Mouse (Mus musculus) ES-E14 (cell line): ENCODE measurements around the gene Adh5. TPM values are rescaled to one million over a fixed set of nuclear protein-coding genes. Genes with fewer than 3 reads are reported as not detected.
A peak's percentile ranks its signal among the peaks of the same experiment; 100 is the strongest.

Experiments
- DNase-seq: peaks from one replicate; pipeline ENCODE4 v3.0.0-alpha.2; 2013; ENCODE audit warnings: low read depth, low spot score
- H3K27ac ChIP-seq: 2 replicates; pipeline ENCODE4 v1.5.1; 2012; ENCODE audit warnings: low read depth, mild to moderate bottlenecking, low read length, moderate library complexity, mixed read lengths; ENCODE audit not compliant: poor library complexity, insufficient read depth, severe bottlenecking
- H3K36me3 ChIP-seq: 2 replicates; pipeline ENCODE4 v1.6.1; 2012; ENCODE audit warnings: mild to moderate bottlenecking, low read length, moderate library complexity, mixed read lengths; ENCODE audit not compliant: control insufficient read depth, poor library complexity, insufficient read depth, severe bottlenecking
- H3K4me1 ChIP-seq, 2 experiments: fragments of 150-350 bp in 1 of 2; sonication (generic) in 1 of 2; 2 replicates each; pipeline ENCODE4 v1.6.1; 2012; ENCODE audit warnings: low read length in 2 of 2, mild to moderate bottlenecking in 1 of 2, mixed read lengths in 1 of 2; ENCODE audit not compliant: control insufficient read depth in 2 of 2, insufficient read depth in 2 of 2, poor library complexity in 1 of 2
- H3K4me3 ChIP-seq, 2 experiments: fragments of 150-350 bp in 1 of 2; sonication (generic) in 1 of 2; 2 replicates each; pipeline ENCODE4 v1.5.1; 2012; ENCODE audit warnings: low read length in 2 of 2, low read depth in 1 of 2, mild to moderate bottlenecking in 1 of 2, mixed read lengths in 1 of 2; ENCODE audit not compliant: insufficient read depth in 1 of 2, poor library complexity in 1 of 2, severe bottlenecking in 1 of 2
- H3K9ac ChIP-seq: 2 replicates; pipeline ENCODE4 v1.6.1; 2012; ENCODE audit warnings: low read depth, mild to moderate bottlenecking, low read length, mixed read lengths; ENCODE audit not compliant: poor library complexity, insufficient read depth, severe bottlenecking
- H3K9me3 ChIP-seq: fragments of 150-350 bp; sonication (generic); 2 replicates; pipeline ENCODE4 v1.6.1; 2012; ENCODE audit warnings: low read depth, mild to moderate bottlenecking, low read length; ENCODE audit not compliant: control insufficient read depth, insufficient read depth
- CHD2 ChIP-seq: IDR thresholded peaks from 2 replicates; pipeline ENCODE4 v1.6.1; 2014; ENCODE audit warnings: mild to moderate bottlenecking, low read depth, low read length, inconsistent platforms
- HCFC1 ChIP-seq: IDR thresholded peaks from 2 replicates; pipeline ENCODE4 v1.6.1; 2012; ENCODE audit warnings: low read length, inconsistent platforms, borderline replicate concordance; ENCODE audit not compliant: insufficient read depth
- MAFK ChIP-seq: IDR thresholded peaks from 2 replicates; pipeline ENCODE4 v1.6.1; 2014; ENCODE audit warnings: mild to moderate bottlenecking, low read depth, low read length, inconsistent platforms; ENCODE audit not compliant: insufficient read depth
- ZC3H11A ChIP-seq: IDR thresholded peaks from 2 replicates; pipeline ENCODE4 v1.6.1; 2012; ENCODE audit warnings: low read depth, mild to moderate bottlenecking, inconsistent platforms, low read length, borderline replicate concordance
- ZNF384 ChIP-seq: IDR thresholded peaks from 2 replicates; pipeline ENCODE4 v1.6.1; 2012; ENCODE audit warnings: low read depth, low read length, inconsistent platforms
- in situ Hi-C, 2 experiments: fragments of 600-800 bp; cut with MboI; formaldehyde crosslinking; loops; one replicate each; pipeline ENCODE4 v1.15.1; 2025; ENCODE audit warnings: low sequenced_read_pairs in 2 of 2, inconsistent platforms in 1 of 2; ENCODE audit not compliant: unreplicated experiment in 2 of 2
- total RNA-seq: library from RNA; depleted of rRNA; stranded (reverse); fragments of 300-350 nt; gene quantifications from 2 replicates; pipeline ENCODE4 v1.2.3, GENCODE M21; 2012; rRNA removed

Gene Adh5
- total RNA-seq = 222 and 245 TPM in 2 replicates

DNA sequence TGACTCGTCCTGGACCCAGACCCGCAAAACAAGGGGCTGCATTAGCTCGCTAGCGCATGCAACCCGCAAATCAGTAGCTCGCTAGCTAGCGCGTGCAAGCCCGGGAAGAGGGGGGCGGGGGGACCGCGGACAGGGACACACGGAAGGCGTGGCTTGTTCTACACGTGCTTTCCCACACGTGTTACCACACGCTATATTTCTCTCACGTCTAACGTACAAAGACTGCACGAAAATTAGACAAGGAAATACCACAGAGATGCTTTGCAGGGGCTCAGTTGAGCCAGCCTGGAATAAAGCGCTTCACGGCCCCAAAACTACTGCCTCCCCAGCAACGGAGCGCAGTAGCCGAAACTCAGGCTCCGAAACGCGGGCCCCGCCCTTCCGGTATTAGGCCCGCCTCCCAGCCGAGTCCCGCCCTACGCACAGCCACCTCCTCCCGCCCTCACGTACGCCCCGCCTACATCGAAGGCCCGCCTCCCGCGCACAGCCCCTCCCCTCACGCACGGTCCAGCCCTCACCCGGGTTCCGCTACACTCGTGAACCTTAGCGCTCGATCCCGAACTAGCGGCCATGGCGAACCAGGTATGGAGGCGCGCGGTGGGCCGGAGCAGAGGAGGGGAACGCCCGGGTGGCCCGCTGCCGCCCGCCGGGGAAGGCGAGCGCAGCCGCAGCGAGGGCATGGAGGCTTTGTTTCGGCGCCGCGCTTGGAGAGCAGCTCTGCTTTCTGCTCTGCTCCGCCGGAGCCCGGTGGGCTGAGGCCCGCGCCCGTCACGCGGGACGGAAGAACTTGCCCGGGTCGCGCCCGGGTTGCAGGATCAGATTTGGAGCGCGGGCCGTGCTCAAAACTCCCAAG lies at the start of gene Adh5:
Gene Adh5, plus strand, starts transcription at position 482 of the 853 bp plus-strand sequence.
- peak; percentile 86 for DNase-seq
- Histone ChIP-seq H3K9me3 (no peaks in the 10 kb centered on the region), H3K36me3 (peaks cover 17% of the 10 kb centered on the region), H3K27ac (peak within 1 kb of the TSS; percentile 50; the same call in 1 of the 2 replicates), H3K4me1 (peaks cover 0 to 9% of the 10 kb centered on the region in 2 experiments; a peak in 2 of 4 replicates), H3K4me3 (peak within 1 kb of the TSS; percentile 80 to 89), H3K9ac (peak within 1 kb of the TSS; percentile 88)
- in situ Hi-C loops = no loop called here
- TF ChIP-seq HCFC1 (peak; percentile 70; the same call in 1 of the 2 replicates), MAFK (no peak)

DNA sequence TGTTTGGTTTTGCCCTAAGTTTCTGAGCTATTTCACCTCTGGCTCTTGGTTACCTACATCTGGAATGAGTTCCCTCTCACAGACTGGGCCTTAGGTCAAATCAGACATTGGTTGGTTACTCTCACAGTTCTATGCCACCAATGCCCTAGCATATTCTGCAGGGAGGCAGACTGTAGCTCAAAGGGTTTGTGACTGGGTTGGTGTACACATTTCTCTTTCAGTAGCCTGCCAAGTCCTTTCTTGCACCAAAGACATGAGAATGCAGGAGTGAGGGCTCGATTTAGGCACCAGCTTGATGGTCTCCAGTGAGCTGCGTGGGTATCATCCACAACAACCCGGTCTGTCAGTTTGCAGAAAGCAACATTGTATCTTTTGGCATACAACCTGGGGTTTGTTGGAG lies 38.0 kb upstream of the Adh5 start:
- TF ChIP-seq ZC3H11A = no peak
- TF ChIP-seq ZNF384 = no peak
- TF ChIP-seq HCFC1 = no peak
- no peak for TF ChIP-seq MAFK
- TF ChIP-seq CHD2 = no peak
- no peak overlapping the region for H3K4me3 ChIP-seq
- no peak overlapping the region for H3K27ac ChIP-seq
- H3K9me3 ChIP-seq = no peaks in the 10 kb centered on the region
- in situ Hi-C loops = no loop called here
- H3K36me3 ChIP-seq = no peaks in the 10 kb centered on the region
- no peak overlapping the region for H3K9ac ChIP-seq
- H3K4me1 ChIP-seq = no peaks in the 10 kb centered on the region
- no peak for DNase-seq

DNA sequence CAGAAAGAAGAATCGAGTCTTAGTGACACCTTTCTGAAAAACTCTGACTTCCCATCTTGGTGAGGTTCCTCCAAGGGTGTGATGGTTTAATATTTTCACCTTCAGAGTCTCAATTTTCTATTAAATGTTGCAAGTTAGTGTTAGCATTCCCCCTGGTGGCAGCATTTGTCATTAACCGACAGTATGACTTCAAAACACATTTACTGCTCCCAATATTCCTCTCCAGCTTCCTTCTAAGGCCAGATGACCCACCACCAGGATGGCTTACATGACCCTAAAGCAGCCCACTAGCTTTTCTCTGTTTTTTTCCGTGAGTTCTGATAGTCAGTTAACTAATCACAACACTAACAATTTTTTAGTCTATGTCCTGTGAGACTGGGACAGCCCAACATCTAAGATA lies 37.6 kb upstream of the Adh5 start:
- no peak for DNase-seq
- H3K9me3 ChIP-seq = no peaks in the 10 kb centered on the region
- no peaks in the 10 kb centered on the region for H3K4me1 ChIP-seq
- H3K9ac ChIP-seq = no peak overlapping the region
- H3K4me3 ChIP-seq = no peak overlapping the region
- in situ Hi-C loops = no loop called here
- TF ChIP-seq MAFK = no peak
- no peak for TF ChIP-seq HCFC1
- TF ChIP-seq ZNF384 = no peak
- TF ChIP-seq CHD2 = no peak
- TF ChIP-seq ZC3H11A = no peak
- H3K36me3 ChIP-seq = no peaks in the 10 kb centered on the region
- no peak overlapping the region for H3K27ac ChIP-seq

- DNase-seq = no peak
- H3K4me1 ChIP-seq = no peaks in the 10 kb centered on the region
- no peaks in the 10 kb centered on the region for H3K36me3 ChIP-seq
- in situ Hi-C loops = no loop called here
- H3K27ac ChIP-seq = no peak overlapping the region
- TF ChIP-seq ZNF384 (no peak), HCFC1 (no peak), MAFK (no peak), ZC3H11A (no peak), CHD2 (no peak)
- H3K4me3 ChIP-seq = no peak overlapping the region
- no peaks in the 10 kb centered on the region for H3K9me3 ChIP-seq
- H3K9ac ChIP-seq = no peak overlapping the region
Measured at GRCm38 (mm10) chr3:138405840-138406239, 37.1 kb upstream of the Adh5 start.

- DNase-seq = no peak
- in situ Hi-C loops = no loop called here
- H3K4me1 ChIP-seq = no peaks in the 10 kb centered on the region
- H3K9me3 ChIP-seq = no peaks in the 10 kb centered on the region
- no peak for TF ChIP-seq HCFC1
- no peak for TF ChIP-seq ZC3H11A
- no peak for TF ChIP-seq ZNF384
- no peak for TF ChIP-seq MAFK
- no peak for TF ChIP-seq CHD2
- no peak overlapping the region for H3K27ac ChIP-seq
- no peak overlapping the region for H3K9ac ChIP-seq
- H3K36me3 ChIP-seq = no peaks in the 10 kb centered on the region
- H3K4me3 ChIP-seq = no peak overlapping the region
Measured at GRCm38 (mm10) chr3:138407920-138408319, 35.0 kb upstream of the Adh5 start.
